Mouse (Mus musculus): ENCODE data around the gene Nabp2.

The Nabp2 gene

GRCm38 (mm10) chr10:128411211-128412054 is at the start of gene Nabp2, which contains the start of gene Rnf41:
TSS of gene Nabp2 (minus strand) at chr10:128411492.
TSS of gene Rnf41 (plus strand) at chr10:128411657.
- DNase-seq = peak; percentile 97 to 98

- peak in 1 of 2 experiments; percentile 23 for DNase-seq
Measured at GRCm38 (mm10) chr10:128460270-128460630, 49.0 kb upstream of the Nabp2 start.

GRCm38 (mm10) chr10:128459409-128460269 is 48.3 kb upstream of the Nabp2 start:
- peak; percentile 64 to 71 for DNase-seq

- peak; percentile 90 to 93 for DNase-seq
Measured at GRCm38 (mm10) chr10:128458719-128459408, 47.6 kb upstream of the Nabp2 start, which contains the start of gene Smarcc2. TSS of gene Smarcc2 (plus strand) at chr10:128459248.

GRCm38 (mm10) chr10:128458348-128458718 is 47.0 kb upstream of the Nabp2 start:
- DNase-seq = peak; percentile 97 to 98

GRCm38 (mm10) chr10:128457676-128458075 is 46.4 kb upstream of the Nabp2 start:
- DNase-seq = no peak

GRCm38 (mm10) chr10:128455280-128455679 is 44.0 kb upstream of the Nabp2 start:
- DNase-seq = peak; percentile 87 to 91

- no peak for DNase-seq
Measured at GRCm38 (mm10) chr10:128454471-128454870, 43.2 kb upstream of the Nabp2 start.

GRCm38 (mm10) chr10:128451014-128451413 is 39.7 kb upstream of the Nabp2 start:
- no peak for DNase-seq

- no peak for DNase-seq
Measured at GRCm38 (mm10) chr10:128445407-128445806, 34.1 kb upstream of the Nabp2 start.

- DNase-seq = no peak
Measured at GRCm38 (mm10) chr10:128444354-128444753, 33.1 kb upstream of the Nabp2 start.

- no peak for DNase-seq
Measured at GRCm38 (mm10) chr10:128442718-128443117, 31.4 kb upstream of the Nabp2 start.

GRCm38 (mm10) chr10:128441324-128442119 is 30.2 kb upstream of the Nabp2 start:
- no peak for DNase-seq

- DNase-seq = peak; percentile 44 to 51
Measured at GRCm38 (mm10) chr10:128440407-128440806, 29.1 kb upstream of the Nabp2 start.

- no peak for DNase-seq
Measured at GRCm38 (mm10) chr10:128438675-128439279, 27.5 kb upstream of the Nabp2 start.

GRCm38 (mm10) chr10:128436376-128436775 is 25.1 kb upstream of the Nabp2 start:
- DNase-seq = peak; percentile 54 to 68

- peak; percentile 36 to 57 for DNase-seq
Measured at GRCm38 (mm10) chr10:128435873-128436272, 24.6 kb upstream of the Nabp2 start.

GRCm38 (mm10) chr10:128435186-128435823 is 24.0 kb upstream of the Nabp2 start:
- peak; percentile 73 to 80 for DNase-seq

GRCm38 (mm10) chr10:128434681-128435080 is 23.4 kb upstream of the Nabp2 start:
- no peak for DNase-seq

GRCm38 (mm10) chr10:128433417-128433816 is 22.1 kb upstream of the Nabp2 start:
- no peak for DNase-seq

GRCm38 (mm10) chr10:128429454-128429853 is 18.2 kb upstream of the Nabp2 start:
- no peak for DNase-seq
